Mouse (Mus musculus) heart, adult 11 months (tissue): ENCODE results near the gene Usp6nl.

Source experiments
- DNase-seq: peaks from one replicate; pipeline ENCODE4 v3.0.0; 2022

The Usp6nl gene

DNA sequence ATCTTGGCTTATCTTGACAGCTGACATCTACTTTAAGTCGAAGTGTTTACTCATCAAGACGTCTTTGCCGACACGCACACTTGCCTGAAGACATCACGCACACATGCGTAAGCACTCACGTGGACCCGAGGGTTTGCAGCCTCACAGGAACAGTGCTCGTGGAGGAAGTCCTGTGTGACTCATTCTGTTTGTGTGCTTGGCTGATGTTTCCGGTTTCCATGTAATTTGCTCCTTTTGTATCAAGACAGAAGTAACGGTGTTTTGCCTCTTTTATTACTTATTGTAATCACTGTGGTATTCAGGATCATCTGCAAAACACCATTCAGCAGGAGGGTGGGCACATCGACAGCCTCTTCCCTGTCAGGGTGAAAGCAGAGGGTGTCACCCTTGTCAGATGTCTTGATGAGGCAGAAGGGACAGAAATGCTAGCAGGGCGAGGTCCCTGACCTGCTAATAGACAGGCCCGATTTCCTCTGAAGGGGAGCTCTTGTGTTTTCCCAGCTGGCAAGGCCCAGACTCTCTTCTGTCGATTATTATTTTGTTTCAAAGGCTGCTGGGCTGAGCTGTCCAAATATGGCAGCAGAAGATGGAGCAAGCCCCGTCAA lies 156.0 kb downstream of the Usp6nl start:
- DNase-seq = peak; percentile 98

DNA sequence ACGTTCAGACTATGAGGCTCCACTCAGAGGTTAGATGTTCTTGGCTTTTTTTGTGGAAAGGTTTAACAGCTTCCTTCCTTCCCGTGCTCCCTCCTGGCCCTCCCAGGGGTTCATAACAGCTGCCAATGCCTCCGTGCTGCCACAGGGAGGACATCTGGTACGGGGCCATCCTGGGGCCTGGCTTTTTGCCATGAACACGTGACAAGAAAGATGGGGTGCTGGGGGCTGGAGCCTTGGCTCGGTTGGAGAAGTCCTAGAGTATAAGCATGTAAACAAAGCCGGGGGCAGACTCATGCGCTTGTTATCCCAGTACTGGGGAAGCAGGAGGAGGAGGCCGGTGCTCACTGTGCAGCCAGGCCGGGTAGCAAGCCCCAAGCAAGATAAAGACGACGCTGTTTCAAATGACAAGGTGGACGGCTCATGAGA lies 156.5 kb downstream of the Usp6nl start:
- DNase-seq = peak; percentile 99

GRCm38 (mm10) chr2:6479620-6480019 lies 157.2 kb downstream of the Usp6nl start:
- DNase-seq = peak; percentile 91

GRCm38 (mm10) chr2:6481966-6482365 lies 159.5 kb downstream of the Usp6nl start:
- DNase-seq = no peak

GRCm38 (mm10) chr2:6482411-6482810 lies 159.9 kb downstream of the Usp6nl start:
- DNase-seq = no peak

DNA sequence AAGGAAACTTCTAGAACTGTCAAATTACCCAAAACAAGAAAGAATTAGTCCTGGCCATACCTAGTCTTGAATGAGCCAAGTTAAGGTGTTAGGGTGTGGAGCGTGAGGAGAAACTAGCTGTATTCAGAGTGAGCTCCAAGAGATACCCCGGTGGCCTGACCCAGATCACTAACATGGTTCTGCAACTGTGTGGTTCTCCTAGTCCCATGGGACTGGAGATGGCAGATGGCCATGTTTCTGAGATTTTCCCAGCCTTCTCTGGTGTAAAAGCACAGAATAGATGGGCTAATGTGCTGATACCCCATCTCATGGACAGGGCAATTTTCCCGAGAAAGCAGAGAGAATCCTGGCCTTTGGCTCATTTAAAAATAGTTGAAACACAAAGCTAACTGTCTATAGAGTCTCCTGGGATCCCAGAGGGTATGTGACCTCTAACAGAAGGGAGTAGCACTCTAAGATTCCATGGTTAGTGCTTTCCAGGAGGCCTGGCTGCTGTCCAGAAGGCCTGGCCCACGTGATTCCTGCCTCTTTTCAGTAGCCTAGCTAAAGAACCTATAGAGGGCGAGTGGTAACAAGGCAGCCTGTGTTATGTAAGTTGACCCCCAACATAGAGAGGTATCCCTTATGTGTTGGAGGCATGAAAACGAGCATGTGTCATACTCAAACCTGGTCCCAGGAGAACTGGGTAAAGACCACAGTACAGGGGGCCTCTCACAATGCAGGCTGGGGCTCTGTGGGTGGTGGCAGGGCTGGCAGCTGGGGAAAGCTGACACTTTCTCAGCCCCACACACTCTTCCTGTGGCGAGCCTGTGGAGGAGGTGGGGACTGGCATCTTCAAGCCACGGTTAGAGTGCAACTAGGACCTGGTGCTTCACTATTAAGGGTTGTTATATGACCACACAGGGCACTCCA lies 160.9 kb downstream of the Usp6nl start:
- DNase-seq = peak; percentile 98

GRCm38 (mm10) chr2:6484179-6484578 lies 161.7 kb downstream of the Usp6nl start:
- peak; percentile 94 for DNase-seq

GRCm38 (mm10) chr2:6487566-6488488 lies 165.4 kb downstream of the Usp6nl start:
- DNase-seq = peak; percentile 74

- peak; percentile 75 for DNase-seq
These were observed 166.1 kb downstream of the Usp6nl start for GRCm38 (mm10) chr2:6488489-6489056.

GRCm38 (mm10) chr2:6490076-6490475 lies 167.6 kb downstream of the Usp6nl start:
- DNase-seq = peak; percentile 67

GRCm38 (mm10) chr2:6490870-6491269 lies 168.4 kb downstream of the Usp6nl start:
- peak; percentile 76 for DNase-seq

GRCm38 (mm10) chr2:6493886-6494285 lies 171.4 kb downstream of the Usp6nl start:
- peak; percentile 78 for DNase-seq
